Mouse (Mus musculus) megakaryocyte, adult 5-6 weeks (primary cell): ENCODE measurements around the gene Ccdc97. TPM values are rescaled to one million over a fixed set of nuclear protein-coding genes. Genes with fewer than 3 reads are reported as not detected.

Source experiments
- ATAC-seq: 2 replicates; pipeline ENCODE4 v1.8.0; 2016; ENCODE audit warnings: mild to moderate bottlenecking, inconsistent platforms; ENCODE audit not compliant: poor library complexity, severe bottlenecking
- total RNA-seq, 2 experiments: library from RNA; stranded (forward) in 1 of 2; stranded (reverse) in 1 of 2; fragments of 153-499, 151-499 nt in 1 of 2; fragments of 221-1000, 200-1000 nt in 1 of 2; gene quantifications; 2 replicates each; pipeline versions ENCODE4 v1.2.3 to v1.2.4; 2015 to 2017

The Ccdc97 gene
- total RNA-seq (2015), result 30.5 and 30.9 TPM in 2 replicates
- 18.3 and 22.9 TPM in 2 replicates for total RNA-seq (2017)

GRCm38 (mm10) chr7:25718788-25719417, at the start of gene Ccdc97:
TSS of gene Ccdc97 (minus strand) at chr7:25719088.
- peak; percentile 90 for ATAC-seq

GRCm38 (mm10) chr7:25768229-25768628, 49.3 kb upstream of the Ccdc97 start:
- ATAC-seq, result no peak

DNA sequence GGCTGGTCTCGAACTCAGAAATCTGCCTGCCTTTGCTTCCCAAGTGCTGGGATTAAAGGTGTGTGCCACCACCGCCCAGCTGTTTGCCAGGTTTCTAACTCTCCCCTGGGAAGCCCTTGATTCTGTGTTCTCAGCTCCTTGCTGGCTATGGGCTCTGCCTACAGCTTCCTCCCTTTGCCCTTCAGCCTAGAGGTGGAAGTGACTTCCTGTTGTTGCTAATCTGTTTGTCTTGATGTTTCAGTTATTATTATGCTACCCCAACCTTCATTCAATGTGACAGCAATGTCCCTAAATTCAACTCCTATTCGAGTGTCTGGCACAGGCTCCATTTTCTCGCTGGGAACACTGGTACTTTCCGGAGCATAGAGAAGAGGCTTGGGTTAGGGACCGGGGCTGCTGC, 47.2 kb upstream of the Ccdc97 start:
- no peak for ATAC-seq

DNA sequence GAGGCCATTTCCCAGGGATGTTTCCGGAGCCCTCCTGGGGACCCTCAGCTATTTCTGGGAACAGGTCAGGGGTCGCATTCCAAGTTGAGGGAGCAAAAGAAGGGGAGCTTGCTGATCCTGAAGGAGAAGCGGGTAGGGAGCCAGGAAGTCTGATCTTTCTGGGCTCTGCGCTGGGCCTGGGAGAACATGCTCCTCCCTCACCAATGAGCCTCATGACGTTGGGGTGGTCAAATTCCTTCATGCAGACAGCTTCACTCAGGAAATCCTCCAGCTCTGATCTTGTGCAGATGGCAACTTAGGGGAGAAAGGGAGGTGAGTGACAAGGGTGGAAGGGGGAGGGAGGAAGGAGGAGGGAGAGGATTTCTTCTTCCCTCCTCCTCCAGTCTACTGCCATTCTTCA, 45.3 kb upstream of the Ccdc97 start:
- ATAC-seq, result no peak

- no peak for ATAC-seq
Observed at GRCm38 (mm10) chr7:25763678-25764077, 44.8 kb upstream of the Ccdc97 start.

DNA sequence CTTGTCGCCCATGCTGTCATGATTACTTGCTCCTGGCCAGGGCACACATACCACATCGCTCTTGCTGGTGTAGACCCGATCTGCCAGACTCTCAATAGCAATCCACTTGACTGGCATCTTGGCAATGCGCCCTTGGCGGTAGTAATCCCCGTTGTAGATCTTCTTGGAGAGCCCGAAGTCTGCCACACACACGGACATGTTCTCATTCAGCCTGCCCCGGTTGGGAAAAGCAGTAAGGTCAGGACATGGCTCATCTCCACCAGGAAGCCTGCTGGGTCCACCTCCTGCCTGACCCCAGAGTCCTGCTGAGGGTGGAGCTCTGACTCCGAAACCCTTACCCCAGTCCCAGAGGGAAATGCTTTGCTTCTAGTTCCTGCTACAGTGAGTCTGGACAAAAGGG, 42.5 kb upstream of the Ccdc97 start:
- ATAC-seq, result no peak

- peak; percentile 77 for ATAC-seq
Observed at GRCm38 (mm10) chr7:25756011-25756410, 37.1 kb upstream of the Ccdc97 start.

DNA sequence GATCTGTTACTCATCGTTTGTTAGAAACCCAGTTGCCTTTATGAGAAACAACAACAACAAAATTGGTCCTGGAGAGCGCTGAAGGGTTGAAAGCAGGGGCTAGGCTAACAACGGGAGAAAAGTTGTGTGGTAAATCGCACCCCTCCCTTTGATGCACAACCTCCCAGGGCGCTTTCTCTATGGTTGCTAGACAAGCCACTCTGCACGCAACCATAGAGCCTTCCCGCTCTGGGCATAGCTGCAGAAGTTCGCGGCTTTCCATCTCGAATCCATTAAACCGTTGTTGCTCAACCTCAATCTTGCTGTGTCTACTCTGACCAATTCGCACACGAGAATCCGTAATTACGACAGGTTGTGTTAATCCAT, 36.6 kb upstream of the Ccdc97 start:
- peak; percentile 29 for ATAC-seq

DNA sequence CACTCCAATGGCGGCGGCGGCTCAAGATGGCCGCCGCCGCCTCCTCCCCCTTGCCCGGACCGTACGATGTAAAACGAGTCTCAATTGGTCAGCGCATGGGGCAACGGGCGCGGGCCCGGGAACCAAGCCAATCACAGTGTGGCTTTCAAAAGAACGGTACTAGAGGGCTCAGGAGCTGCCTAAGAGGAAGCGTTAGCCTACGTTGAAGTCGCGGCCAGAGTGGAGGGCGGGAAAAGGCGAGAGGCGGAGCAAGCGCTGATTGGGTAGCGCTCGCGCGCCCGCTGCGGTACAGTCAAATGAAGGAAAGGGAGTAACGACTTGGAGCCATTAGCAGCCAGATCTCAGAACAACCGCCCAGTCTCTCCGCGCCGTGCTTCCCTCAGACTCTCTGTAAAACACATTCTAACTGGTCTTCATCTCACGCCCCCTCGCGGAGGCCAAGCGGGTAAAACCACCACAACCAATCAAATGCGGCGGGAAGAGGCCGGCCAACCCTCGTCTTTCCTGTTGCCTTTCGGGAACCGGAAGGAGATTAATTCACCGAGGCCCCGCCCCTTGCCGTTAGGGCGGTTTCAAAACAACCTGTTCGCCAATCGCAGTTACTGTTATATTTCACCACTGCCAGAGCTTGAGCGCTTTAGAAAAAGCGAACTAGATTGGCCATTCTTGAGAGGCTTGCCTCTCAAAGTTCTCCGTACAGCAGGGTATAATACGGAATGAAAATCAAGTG, 36.0 kb upstream of the Ccdc97 start, which contains the start of gene Hnrnpul1:
Gene Hnrnpul1, minus strand, starts transcription at position 20 of the 730 bp plus-strand sequence.
- peak; percentile 77 for ATAC-seq

DNA sequence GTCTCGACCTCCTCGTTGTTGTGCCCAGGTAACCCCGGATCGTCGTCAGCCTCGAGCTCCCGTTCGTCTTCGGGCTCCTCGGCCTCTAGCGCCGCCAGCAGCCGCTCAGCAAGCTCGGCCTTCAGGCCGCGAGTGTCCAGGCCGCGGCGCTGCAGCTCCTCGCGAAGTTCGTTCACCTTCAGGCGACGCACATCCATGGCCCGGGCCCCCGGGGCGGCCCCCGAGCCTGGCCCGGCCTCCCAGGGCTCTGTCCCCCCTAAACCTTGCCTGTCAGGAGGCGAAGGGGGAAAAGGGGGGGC, 35.5 kb upstream of the Ccdc97 start:
- ATAC-seq, result no peak

DNA sequence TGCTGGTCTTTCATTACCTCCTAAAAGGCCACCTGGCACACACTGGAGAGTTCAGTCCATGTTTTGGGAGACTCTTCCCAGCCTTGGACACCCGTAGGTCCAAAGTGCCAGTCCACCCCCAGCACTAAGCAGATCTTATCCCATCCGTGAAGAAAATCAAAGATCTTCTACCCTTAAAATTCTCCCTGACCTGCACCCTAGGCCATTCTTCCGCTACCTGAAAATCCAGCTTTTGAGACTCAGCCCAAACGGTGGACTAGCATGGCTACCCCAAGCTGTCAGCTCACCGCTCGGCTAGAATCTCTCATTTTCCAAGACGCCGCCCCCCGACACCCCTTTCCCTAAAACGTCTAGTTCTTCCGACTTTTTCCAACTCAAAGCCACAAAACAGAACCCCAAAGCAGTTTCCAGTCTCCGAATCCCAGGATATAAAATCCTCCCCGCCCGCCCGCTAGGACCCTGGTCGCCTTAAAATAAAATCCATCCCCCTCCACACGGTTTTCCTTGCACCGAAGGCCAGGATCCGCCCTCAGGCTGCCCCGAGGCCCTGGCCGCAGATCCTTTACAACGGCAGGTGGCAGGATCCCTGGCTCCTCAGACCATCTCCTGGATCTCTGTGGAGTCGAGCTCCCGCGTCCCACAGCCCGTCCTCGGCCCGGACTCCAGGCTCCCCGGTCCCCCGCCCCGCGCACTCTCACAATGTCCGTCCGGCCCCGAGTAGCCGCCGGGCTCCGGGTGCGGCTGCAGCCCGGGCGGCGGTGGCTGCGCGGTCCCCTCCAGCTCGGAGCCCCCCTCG, 35.0 kb upstream of the Ccdc97 start:
- no peak for ATAC-seq

- ATAC-seq, result no peak
Observed at GRCm38 (mm10) chr7:25753076-25753475, 34.2 kb upstream of the Ccdc97 start.

DNA sequence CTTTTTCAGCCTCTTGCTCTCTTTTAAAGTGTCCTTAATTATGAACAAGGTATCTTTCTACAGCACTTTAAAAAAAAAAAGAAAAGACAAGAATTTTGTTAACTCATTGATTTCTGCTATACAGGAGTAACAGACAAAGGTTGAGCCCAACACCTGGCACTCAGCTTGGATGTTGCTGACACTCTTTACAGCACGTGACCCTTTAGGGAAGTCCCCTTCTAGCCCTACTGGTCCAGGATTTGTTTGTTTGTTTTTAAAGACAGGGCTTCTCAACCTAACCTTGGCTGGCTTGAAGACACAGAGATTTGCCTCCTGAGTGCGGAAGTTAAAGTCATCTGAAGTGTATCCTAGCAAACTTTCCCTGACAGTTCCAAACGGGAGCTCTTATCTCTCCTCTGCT, 28.0 kb upstream of the Ccdc97 start:
- no peak for ATAC-seq

- no peak for ATAC-seq
Observed at GRCm38 (mm10) chr7:25738277-25738676, 19.4 kb upstream of the Ccdc97 start.

GRCm38 (mm10) chr7:25736920-25737319, 18.0 kb upstream of the Ccdc97 start:
- ATAC-seq, result 0 out of 2 replicates have a peak, but pooled peaks have one; percentile 40

DNA sequence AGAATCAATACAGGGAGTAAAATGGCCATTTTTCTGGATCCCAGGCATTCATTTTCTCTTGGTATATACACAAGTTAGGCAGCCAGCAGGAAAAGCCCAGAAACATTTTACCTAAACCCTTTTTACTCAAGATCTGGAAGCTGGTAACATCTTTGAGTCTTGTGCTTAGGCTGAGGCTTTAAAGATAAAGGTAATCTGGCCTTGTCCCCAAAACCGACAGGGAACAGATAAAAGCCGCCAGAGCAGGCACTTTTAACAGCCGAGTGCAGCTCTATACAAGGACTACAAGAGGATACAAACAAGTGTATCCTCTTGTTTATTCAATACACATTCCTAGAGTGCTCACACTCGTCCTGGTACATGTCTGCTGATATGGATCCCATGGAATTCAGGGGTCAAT, 16.1 kb upstream of the Ccdc97 start:
- ATAC-seq, result no peak

- no peak for ATAC-seq
Observed at GRCm38 (mm10) chr7:25731294-25732055, 12.6 kb upstream of the Ccdc97 start.

DNA sequence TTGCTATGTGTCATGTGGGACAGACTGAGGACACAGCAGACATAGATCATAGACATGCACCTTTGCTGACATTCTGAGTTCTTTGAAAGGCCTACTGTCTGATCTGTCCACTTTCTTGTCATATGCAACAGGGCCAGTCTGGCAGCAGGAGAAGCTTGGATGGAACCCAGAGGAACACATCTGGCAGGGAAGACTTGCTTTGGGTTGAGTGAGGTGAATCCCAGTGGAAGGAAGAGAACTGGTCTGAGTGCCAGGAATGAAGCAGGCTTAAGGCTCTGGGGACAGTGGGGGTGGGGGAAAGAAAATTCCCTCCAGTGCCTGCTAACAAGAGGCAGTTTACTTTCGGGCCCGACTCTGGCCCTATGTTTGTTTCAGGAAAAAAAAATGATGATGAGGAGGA, 11.0 kb upstream of the Ccdc97 start:
- no peak for ATAC-seq

DNA sequence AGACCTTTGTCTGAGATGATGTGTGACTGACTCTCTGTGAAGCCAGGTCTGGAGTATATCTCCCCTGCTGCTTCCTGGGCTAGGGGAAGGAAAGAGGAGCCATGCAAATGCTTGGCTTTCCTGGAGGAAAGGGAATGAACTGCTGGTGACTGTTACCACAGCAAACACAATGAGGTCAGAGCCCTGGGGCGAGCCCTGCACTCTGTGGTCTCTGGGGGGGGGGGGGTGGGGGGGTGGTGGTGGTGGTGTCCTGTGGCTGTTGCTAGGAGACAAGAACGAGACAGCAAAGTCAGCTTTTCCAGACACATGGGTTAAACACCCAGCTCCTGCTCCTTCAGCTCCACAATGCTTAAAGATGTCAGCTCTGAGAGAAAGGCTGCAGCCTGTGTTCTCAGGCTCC, 10.5 kb upstream of the Ccdc97 start:
- no peak for ATAC-seq

DNA sequence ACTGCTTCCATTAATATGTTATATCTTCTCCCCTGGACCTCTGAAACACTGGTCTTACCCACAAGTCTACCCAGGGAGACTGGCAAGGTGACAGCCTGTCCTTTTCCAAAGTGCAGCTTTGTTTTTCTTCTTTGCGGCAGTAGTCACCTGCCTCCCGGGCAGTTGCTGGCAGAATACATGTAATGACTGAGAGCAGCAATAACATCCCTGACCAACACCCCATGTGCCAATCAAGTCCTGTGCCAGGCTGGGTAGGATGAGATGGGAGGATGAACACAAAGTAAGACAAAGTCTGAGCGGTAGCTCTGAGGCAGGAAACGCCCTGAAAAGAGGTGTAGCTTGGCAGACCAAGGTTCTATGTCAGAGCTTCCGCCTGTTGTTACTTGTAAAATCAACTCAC, 8.9 kb upstream of the Ccdc97 start:
- ATAC-seq, result no peak

DNA sequence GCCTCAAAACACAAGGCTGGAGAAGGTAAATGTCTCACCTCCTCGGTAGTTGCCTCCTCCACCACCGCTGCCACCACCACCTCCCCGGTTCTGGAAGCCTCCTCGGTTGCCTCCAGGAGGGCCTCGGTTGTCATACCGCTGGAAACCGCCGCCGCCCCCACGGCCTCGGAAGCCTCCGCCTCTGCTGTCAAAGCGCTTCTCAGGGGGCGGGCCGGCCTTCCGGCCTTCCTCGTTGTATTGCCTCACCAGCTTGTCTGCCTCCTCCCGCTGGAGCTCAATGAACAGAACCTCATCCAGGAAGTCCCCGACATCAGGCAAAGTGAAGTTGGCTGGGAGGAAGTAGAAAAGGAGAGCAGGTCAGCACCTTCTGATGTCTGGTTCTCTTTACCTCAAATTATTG, 7.0 kb upstream of the Ccdc97 start:
- no peak for ATAC-seq
